2 mouse cellular contexts compared by ENCODE assay signal in the genomic region with DNA sequence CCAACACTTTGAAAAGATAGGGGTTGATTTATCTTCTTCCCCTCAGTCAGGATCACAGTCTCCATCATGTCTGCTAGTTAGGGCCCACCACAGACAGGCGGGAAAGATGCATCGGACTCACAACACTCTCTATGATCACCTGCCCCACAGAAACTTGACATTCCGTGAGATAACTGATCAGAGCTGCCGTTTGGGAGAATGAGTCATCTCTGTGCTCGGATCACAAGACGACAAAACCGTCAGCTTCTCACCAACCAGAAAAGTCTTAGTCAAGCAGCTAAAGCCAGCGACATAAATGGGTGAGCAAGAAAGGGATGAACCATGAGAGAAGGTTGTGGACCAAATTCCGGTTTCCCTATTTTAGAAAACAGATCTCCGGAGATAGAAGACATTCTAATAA.
TF ChIP-seq lines count a peak whose summit lies in the region.

No protein-coding gene starts in this region.

TF ChIP-seq in MEL, 35 proteins besides CTCF, POLR2A, EP300 and RAD21:
- TF ChIP-seq ETS1 (IDR thresholded peaks at IDR 0.05; ENCODE audit: low read depth, low read length) (peak; percentile 60; the same call in 1 of the 2 replicates), MAZ (IDR thresholded peaks at IDR 0.05; ENCODE audit: low read depth, low read length) (no peak), POLR2AphosphoS5 (IDR thresholded peaks at IDR 0.05; ENCODE audit: borderline replicate concordance, low read depth, low read length) (no peak), JUND (IDR thresholded peaks at IDR 0.05; ENCODE audit: low read depth, low read length) (peak; percentile 79), GATA1 (IDR thresholded peaks at IDR 0.05; ENCODE audit: low read depth, low read length) (0 out of 2 replicates have a peak, but pooled peaks have one; percentile 33), ZC3H11A (IDR thresholded peaks at IDR 0.05; ENCODE audit: low read depth, low read length) (no peak), RCOR1 (IDR thresholded peaks at IDR 0.05; ENCODE audit: low read depth, low read length) (0 out of 2 replicates have a peak, but pooled peaks have one; percentile 8), MYC (IDR thresholded peaks at IDR 0.05; ENCODE audit: low read depth, low read length) (no peak), MYB (IDR thresholded peaks at IDR 0.05; ENCODE audit: low read depth, low read length) (peak; percentile 55; the same call in 1 of the 2 replicates), TAL1 (IDR thresholded peaks at IDR 0.05; ENCODE audit: low read length) (no peak)

TF ChIP-seq in myocyte, 11 proteins besides CTCF, POLR2A, EP300 and RAD21:
- TF ChIP-seq TCF3 (IDR thresholded peaks at IDR 0.05; ENCODE audit: insufficient read length, low read depth): no peak
- TF ChIP-seq REST (IDR thresholded peaks at IDR 0.05; ENCODE audit: insufficient read depth, insufficient read length): no peak
- no peak for TF ChIP-seq MYOD1 (IDR thresholded peaks at IDR 0.05; ENCODE audit: control insufficient read depth in 1 of 3, insufficient read length in 2 of 3, low read depth in 2 of 3)
